Mouse (Mus musculus) E14TG2a.4 (cell line): Measurements from ENCODE around the gene Ddx51.

Experiments used
- CTCF ChIP-seq: conservative IDR thresholded peaks from 2 replicates; pipeline ENCODE4 v1.5.1; 2014; ENCODE audit warnings: low read length
- NANOG ChIP-seq: IDR thresholded peaks from 2 replicates; pipeline ENCODE4 v1.6.1; 2014; ENCODE audit warnings: borderline replicate concordance, low read length, mixed read lengths

DNA sequence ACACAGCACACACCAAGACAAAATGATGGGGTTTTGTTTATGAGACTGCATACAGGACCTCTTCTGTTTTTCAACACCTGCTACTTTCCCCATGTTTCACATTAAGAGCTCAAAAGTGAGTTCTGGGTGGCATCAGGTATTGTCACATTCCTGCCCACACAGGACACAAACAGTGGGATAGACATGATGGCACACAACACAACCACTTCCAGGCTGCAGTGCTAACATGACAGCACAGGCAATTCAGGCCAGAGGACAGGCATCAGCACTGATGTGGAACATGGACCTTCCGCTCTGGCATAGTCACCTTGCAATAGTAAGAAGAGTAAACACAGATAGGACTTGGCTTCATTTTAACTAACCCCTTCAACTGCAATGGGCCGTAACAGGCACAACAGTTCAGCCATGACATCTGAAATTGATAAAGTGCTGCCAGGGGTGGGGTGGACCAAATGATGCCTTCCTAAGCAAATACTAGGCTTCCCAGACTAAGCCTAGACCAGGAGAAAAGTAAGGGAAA lies 11.6 kb downstream of the Ddx51 start:
- TF ChIP-seq CTCF (no peak), NANOG (no peak)
